Comparison of ENCODE assay signal across 18 mouse cellular contexts in the genomic region with DNA sequence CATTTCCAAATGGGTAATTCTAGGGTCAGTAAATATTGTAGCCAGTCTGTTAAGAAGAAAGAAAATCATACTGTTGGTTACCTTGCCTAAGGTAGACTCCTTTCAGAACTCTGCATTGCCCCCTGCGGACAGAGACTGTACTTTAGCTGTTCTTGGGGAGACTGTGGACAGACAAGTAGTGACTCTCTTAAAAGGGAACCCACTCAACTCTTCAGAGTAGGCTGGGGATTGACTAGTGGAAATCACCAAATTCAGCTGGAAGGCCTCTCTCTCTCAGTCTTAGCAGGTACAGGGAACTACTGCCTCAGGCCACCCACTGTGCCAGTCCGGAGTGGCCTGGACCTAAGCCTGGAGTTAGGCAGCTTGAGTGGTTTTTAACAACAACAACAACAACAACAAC. TPM values are rescaled to one million over a fixed set of nuclear protein-coding genes. Genes with fewer than 3 reads are reported as not detected.
DNase-seq lines count a peak whose midpoint lies in the region; ATAC-seq and TF ChIP-seq lines count a peak whose summit lies in the region.
"Had no signal": no experiment of that assay in that cellular context is flagged by ENCODE, and none has a peak within 500 bp of the region (broad histone marks: within the 10 kb centered on the region; RNA-seq: fewer than 3 reads in every experiment).

No protein-coding gene starts in this region.

- no peak overlapping the region for H3K4me3 ChIP-seq in lung, embryonic 14.5 days (ENCODE audit: low read depth, low read length)
- H3K4me3 ChIP-seq in embryonic facial prominence, embryonic 13.5 days = peak overlapping the region; percentile 29; the same call in 1 of the 2 replicates
- H3K4me3 ChIP-seq in limb, embryonic 11.5 days (ENCODE audit: low read depth, low read length) = peak overlapping the region; percentile 25; the same call in 1 of the 2 replicates
- H3K4me3 ChIP-seq: heart, embryonic 15.5 days; hindbrain, embryonic 12.5 days; liver, embryonic 12.5 days had no signal

- H3K9me3 ChIP-seq in lung, embryonic 14.5 days (ENCODE audit: low read depth, low read length) = no peaks in the 10 kb centered on the region
- H3K9me3 ChIP-seq in embryonic facial prominence, embryonic 13.5 days = no peaks in the 10 kb centered on the region
- H3K9me3 ChIP-seq in limb, embryonic 11.5 days (ENCODE audit: control insufficient read depth, low read length) = no peaks in the 10 kb centered on the region
- H3K9me3 ChIP-seq: heart, embryonic 15.5 days; hindbrain, embryonic 12.5 days; liver, embryonic 12.5 days had no signal

- H3K9ac ChIP-seq in lung, embryonic 14.5 days = no peak overlapping the region
- no peak overlapping the region for H3K9ac ChIP-seq in embryonic facial prominence, embryonic 13.5 days
- peak overlapping the region; percentile 76 for H3K9ac ChIP-seq in limb, embryonic 11.5 days (ENCODE audit: low read length)
- H3K9ac ChIP-seq: heart, embryonic 15.5 days; hindbrain, embryonic 12.5 days; liver, embryonic 12.5 days had no signal

- peak; percentile 23 for DNase-seq in lung, embryonic 14.5 days
- DNase-seq in lung, postnatal 4 days = no peak
- peak; percentile 60 for DNase-seq in limb, embryonic 11.5 days (ENCODE audit: low spot score)
- peak; percentile 38 for DNase-seq in retina, embryonic 14.5 days (ENCODE audit: low spot score)
- DNase-seq in frontal cortex, postnatal 36 days (ENCODE audit: low spot score in 2 of 2) = no peak
- no peak for DNase-seq in spleen, postnatal 14 days (ENCODE audit: low spot score in 2 of 2)
- DNase-seq: adrenal gland, postnatal 25 days; cerebellum, postnatal 36 days; kidney, adult 18-20 months; kidney, postnatal 14 days; layer of hippocampus, adult 9-11 months; right cerebral cortex, postnatal 4 days; thymus, adult 18-20 months had no signal

- no peaks in the 10 kb centered on the region for H3K4me1 ChIP-seq in lung, embryonic 14.5 days (ENCODE audit: insufficient read depth)
- H3K4me1 ChIP-seq in embryonic facial prominence, embryonic 13.5 days = peaks cover 5% of the 10 kb centered on the region
- peaks cover 35% of the 10 kb centered on the region for H3K4me1 ChIP-seq in limb, embryonic 11.5 days (ENCODE audit: control insufficient read depth, insufficient read depth, low read length)
- H3K4me1 ChIP-seq: hindbrain, embryonic 12.5 days; liver, embryonic 12.5 days had no signal

- TF ChIP-seq CTCF in lung, embryonic 14.5 days (IDR thresholded peaks at IDR 0.05; ENCODE audit: low read depth) = no peak

- 4% methylated on average over 2 of the region's 2 CpGs for WGBS in lung, embryonic 14.5 days
- 15% methylated on average over 2 of the region's 2 CpGs for WGBS in embryonic facial prominence, embryonic 13.5 days
- 3% methylated on average over 2 of the region's 2 CpGs for WGBS in limb, embryonic 11.5 days

- H3K27ac ChIP-seq in lung, embryonic 14.5 days (ENCODE audit: low read depth) = no peak overlapping the region
- H3K27ac ChIP-seq in embryonic facial prominence, embryonic 13.5 days = peak overlapping the region; percentile 71
- 0 out of 2 replicates have a peak overlapping the region, but pooled peaks have one; percentile 52 for H3K27ac ChIP-seq in limb, embryonic 11.5 days (replicated peaks; ENCODE audit: low read depth, low read length)
- H3K27ac ChIP-seq: heart, embryonic 15.5 days; hindbrain, embryonic 12.5 days; liver, embryonic 12.5 days had no signal

- ATAC-seq in lung, embryonic 14.5 days (ENCODE audit: insufficient read depth) = no peak; the same call in 1 of the 2 replicates
- ATAC-seq in embryonic facial prominence, embryonic 13.5 days (ENCODE audit: insufficient number of reproducible peaks, insufficient read depth, low FRiP score, low TSS enrichment, low read depth) = no peak
- no peak for ATAC-seq in limb, embryonic 11.5 days (ENCODE audit: insufficient number of reproducible peaks, low FRiP score, low TSS enrichment, low read depth)
- ATAC-seq: CD4-positive, CD25-positive, alpha-beta regulatory T cell, adult 4 months; liver, embryonic 12.5 days had no signal

- no peak overlapping the region for H3K4me2 ChIP-seq in lung, embryonic 14.5 days
- peak overlapping the region; percentile 48 for H3K4me2 ChIP-seq in embryonic facial prominence, embryonic 13.5 days
- H3K4me2 ChIP-seq in limb, embryonic 11.5 days (ENCODE audit: low read depth, severe bottlenecking) = peak overlapping the region; percentile 56
- H3K4me2 ChIP-seq: heart, embryonic 15.5 days; liver, embryonic 12.5 days had no signal

- peaks cover 69% of the 10 kb centered on the region for H3K27me3 ChIP-seq in lung, embryonic 14.5 days (ENCODE audit: insufficient read depth, low read length)
- peaks cover 90% of the 10 kb centered on the region for H3K27me3 ChIP-seq in embryonic facial prominence, embryonic 13.5 days
- no peaks in the 10 kb centered on the region for H3K27me3 ChIP-seq in limb, embryonic 11.5 days (ENCODE audit: control insufficient read depth, insufficient read depth, low read length)

- no peaks in the 10 kb centered on the region for H3K36me3 ChIP-seq in lung, embryonic 14.5 days (ENCODE audit: insufficient read depth)
- H3K36me3 ChIP-seq in embryonic facial prominence, embryonic 13.5 days = no peaks in the 10 kb centered on the region
- H3K36me3 ChIP-seq in limb, embryonic 11.5 days (ENCODE audit: control insufficient read depth, insufficient read depth, low read length) = no peaks in the 10 kb centered on the region
- H3K36me3 ChIP-seq: heart, embryonic 15.5 days; hindbrain, embryonic 12.5 days; liver, embryonic 12.5 days had no signal

RNA-seq across cellular contexts. Expression of gene Tbx15, which starts 21.8 kb away (rescaled TPM):
- polyA plus RNA-seq in lung, embryonic 14.5 days (2014; fragmentation: Nextera tagmentation; extraction: Ambion mirVana) = 0.05 and 0.28 TPM in 2 replicates
- 16.0 and 23.0 TPM in 2 replicates for polyA plus RNA-seq in embryonic facial prominence, embryonic 13.5 days (2015; fragmentation: Nextera tagmentation; extraction: Ambion mirVana)
- polyA plus RNA-seq in limb, embryonic 11.5 days (2014; fragmentation: Nextera tagmentation; extraction: Ambion mirVana) = 50.7 and 55.2 TPM in 2 replicates
- polyA plus RNA-seq: CD4-positive, CD25-positive, alpha-beta regulatory T cell, adult 4 months; liver, embryonic 12.5 days had no signal

Comparison
In these comparisons a context has a peak if more than half of its experiments do, and no peak if none do; other contexts are left out.
1. DNase-seq: peak in lung, embryonic 14.5 days (single experiment), limb, embryonic 11.5 days (single experiment) and retina, embryonic 14.5 days (single experiment); none in lung, postnatal 4 days (0 of 2), frontal cortex, postnatal 36 days (0 of 2) and spleen, postnatal 14 days (0 of 2).
2. RNA of gene Tbx15, which starts 21.8 kb away (polyA plus RNA-seq): 50.7 to 55.2 TPM in limb, embryonic 11.5 days and 16.0 to 23.0 TPM in embryonic facial prominence, embryonic 13.5 days; 0.05 to 0.28 TPM in lung, embryonic 14.5 days; every median in the first group is over 10 times any median in the second.